Mouse (Mus musculus) megakaryocyte, adult 5-6 weeks (primary cell): Measurements from ENCODE around the gene Lama1. TPM values are rescaled to one million over a fixed set of nuclear protein-coding genes. Genes with fewer than 3 reads are reported as not detected.

Experiments
- ATAC-seq: 2 replicates; pipeline ENCODE4 v1.8.0; 2016; ENCODE audit warnings: mild to moderate bottlenecking, inconsistent platforms; ENCODE audit not compliant: poor library complexity, severe bottlenecking
- total RNA-seq, 2 experiments: library from RNA; stranded (forward) in 1 of 2; stranded (reverse) in 1 of 2; fragments of 153-499, 151-499 nt in 1 of 2; fragments of 221-1000, 200-1000 nt in 1 of 2; gene quantifications; 2 replicates each; pipeline versions ENCODE4 v1.2.3 to v1.2.4; 2015 to 2017

Gene Lama1
- not detected in 2 replicates for total RNA-seq (2015)
- not detected in 2 replicates for total RNA-seq (2017)

GRCm38 (mm10) chr17:67696694-67697386, at the start of gene Lama1:
TSS of gene Lama1 (plus strand) at chr17:67697259.
- peak; percentile 62 for ATAC-seq

- peak; percentile 63; the same call in 1 of the 2 replicates for ATAC-seq
Measured at GRCm38 (mm10) chr17:67651506-67651905, 45.6 kb upstream of the Lama1 start.

GRCm38 (mm10) chr17:67664299-67664698, 32.8 kb upstream of the Lama1 start:
- no peak for ATAC-seq

- ATAC-seq, result no peak
Measured at GRCm38 (mm10) chr17:67666981-67667380, 30.1 kb upstream of the Lama1 start.

- ATAC-seq, result peak; percentile 52
Measured at GRCm38 (mm10) chr17:67667981-67668380, 29.1 kb upstream of the Lama1 start.

- ATAC-seq, result no peak
Measured at GRCm38 (mm10) chr17:67678576-67678975, 18.5 kb upstream of the Lama1 start.

GRCm38 (mm10) chr17:67681084-67681483, 16.0 kb upstream of the Lama1 start:
- ATAC-seq, result no peak

- ATAC-seq, result no peak
Measured at GRCm38 (mm10) chr17:67685022-67685743, 11.9 kb upstream of the Lama1 start.

- no peak for ATAC-seq
Measured at GRCm38 (mm10) chr17:67687505-67687904, 9.6 kb upstream of the Lama1 start.

- ATAC-seq, result no peak
Measured at GRCm38 (mm10) chr17:67690689-67691088, 6.4 kb upstream of the Lama1 start.

- ATAC-seq, result no peak
Measured at GRCm38 (mm10) chr17:67692651-67693050, 4.4 kb upstream of the Lama1 start.

GRCm38 (mm10) chr17:67693861-67694260, 3.2 kb upstream of the Lama1 start:
- no peak for ATAC-seq

- no peak for ATAC-seq
Measured at GRCm38 (mm10) chr17:67697461-67697891, 417 bp downstream of the Lama1 start.

GRCm38 (mm10) chr17:67698301-67698700, 1.2 kb downstream of the Lama1 start:
- ATAC-seq, result no peak

- no peak for ATAC-seq
Measured at GRCm38 (mm10) chr17:67701761-67702160, 4.7 kb downstream of the Lama1 start.

GRCm38 (mm10) chr17:67702941-67703340, 5.9 kb downstream of the Lama1 start:
- ATAC-seq, result no peak

- peak; percentile 63 for ATAC-seq
Measured at GRCm38 (mm10) chr17:67705035-67705769, 8.1 kb downstream of the Lama1 start.

- no peak for ATAC-seq
Measured at GRCm38 (mm10) chr17:67706372-67706771, 9.3 kb downstream of the Lama1 start.

GRCm38 (mm10) chr17:67707793-67708364, 10.8 kb downstream of the Lama1 start:
- no peak for ATAC-seq

- no peak for ATAC-seq
Measured at GRCm38 (mm10) chr17:67710377-67710781, 13.3 kb downstream of the Lama1 start.

- no peak for ATAC-seq
Measured at GRCm38 (mm10) chr17:67711361-67711760, 14.3 kb downstream of the Lama1 start.
